Mouse (Mus musculus): Measurements from ENCODE around the gene Muc3. TPM values are rescaled to one million over a fixed set of nuclear protein-coding genes. Genes with fewer than 3 reads are reported as not detected.
"Not testable (repeated sequence)": the region's sequence is repeated elsewhere in the genome, so short reads cannot be mapped to it uniquely, and the experiment has no call there.

Muc3 gene
- not detected for total RNA-seq (2021)
- long read RNA-seq, result 0 reads

DNA sequence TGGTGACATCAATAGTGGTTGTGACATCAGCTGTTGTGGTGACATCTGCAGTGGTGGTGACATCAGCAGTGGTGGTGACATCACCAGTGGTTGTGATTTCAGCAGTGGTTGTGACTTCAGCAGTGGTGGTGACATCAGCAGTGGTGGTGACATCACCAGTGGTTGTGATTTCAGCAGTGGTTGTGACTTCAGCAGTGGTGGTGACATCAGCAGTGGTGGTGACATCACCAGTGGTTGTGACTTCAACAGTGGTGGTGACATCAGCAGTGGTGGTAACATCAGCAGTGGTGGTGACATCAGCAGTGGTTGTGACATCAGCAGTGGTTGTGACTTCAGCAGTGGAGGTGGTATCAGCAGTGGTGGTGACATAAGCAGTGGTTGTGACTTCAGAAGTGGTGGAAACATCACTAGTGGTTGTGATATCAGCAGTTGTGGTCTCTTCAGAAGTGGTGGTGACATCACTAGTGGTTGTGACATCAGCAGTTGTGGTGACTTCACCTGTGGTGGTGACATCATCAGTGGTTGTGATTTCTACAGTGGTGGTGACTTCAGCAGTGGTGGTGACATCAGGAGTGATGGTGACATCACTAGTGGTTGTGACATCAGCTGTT, at the start of gene Muc3:
TSS of gene Muc3 (minus strand) at position 51 of the 611 bp plus-strand sequence.
- DNase-seq (ENCODE audit: low spot score in 2 of 2), result not testable (repeated sequence)

DNA sequence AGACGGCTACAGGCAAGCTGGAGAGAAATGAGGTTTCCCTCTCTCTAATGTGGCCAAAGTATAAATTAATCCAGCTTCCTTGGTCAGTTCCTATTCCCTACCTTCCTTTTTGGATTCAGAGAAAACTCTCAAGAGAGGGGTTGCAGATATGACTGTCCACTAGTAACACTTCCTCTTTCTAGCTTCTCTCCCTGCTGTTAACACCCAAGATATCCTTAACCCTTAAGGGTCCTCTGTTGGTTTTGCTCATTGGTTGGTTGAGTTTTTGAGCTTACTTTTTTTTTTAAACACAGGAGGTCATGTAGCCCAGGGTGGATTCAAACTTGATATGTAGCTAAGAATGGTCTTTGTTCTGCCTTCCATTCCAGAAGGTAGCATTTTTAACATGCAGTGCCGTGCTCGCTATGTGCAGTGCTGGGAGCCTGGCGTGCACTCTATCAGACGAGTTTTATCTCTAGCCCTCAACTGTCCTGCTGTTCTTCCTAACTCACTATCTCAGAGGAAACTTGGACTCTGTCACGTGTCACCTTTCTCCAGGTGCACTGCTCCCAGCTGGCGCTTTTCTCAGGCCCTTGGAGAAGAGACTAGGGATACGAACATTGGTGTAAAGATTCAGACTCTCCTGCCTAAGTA, 45.5 kb upstream of the Muc3 start:
- DNase-seq (ENCODE audit: low spot score in 2 of 2), result no peak

DNA sequence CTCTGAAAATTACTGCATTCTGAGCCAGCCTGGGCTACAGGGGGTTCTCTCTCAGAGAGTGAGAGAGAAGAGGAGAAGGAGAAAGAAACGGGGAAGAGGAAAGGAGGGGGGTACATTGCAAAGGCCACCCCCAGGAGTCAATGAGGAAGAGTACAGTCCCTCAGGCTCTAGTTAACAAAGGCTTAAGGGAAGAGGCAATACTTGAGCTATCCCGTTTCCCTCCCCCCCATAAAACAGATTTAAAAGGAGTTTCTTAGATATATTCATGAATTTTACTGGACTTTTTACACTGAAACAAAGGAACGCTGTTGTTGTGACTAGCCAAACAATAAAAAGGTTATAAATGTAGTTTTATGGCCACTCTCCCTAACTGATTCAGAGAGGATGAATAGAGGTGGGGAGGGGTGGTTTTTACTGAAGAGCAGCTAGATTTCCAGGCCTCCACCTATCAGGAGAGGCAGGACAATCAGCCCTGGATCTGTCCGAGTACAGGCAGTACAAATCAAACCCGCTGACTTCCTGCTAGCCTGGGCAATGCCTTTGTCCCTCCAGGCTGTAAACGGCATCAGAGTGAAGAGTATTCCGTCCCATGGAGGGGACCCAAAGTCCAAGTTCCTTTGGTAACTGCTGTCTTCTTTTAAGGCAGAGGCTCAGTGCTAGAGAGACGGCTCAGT, 44.3 kb upstream of the Muc3 start:
- DNase-seq (ENCODE audit: low spot score in 2 of 2), result no peak

DNA sequence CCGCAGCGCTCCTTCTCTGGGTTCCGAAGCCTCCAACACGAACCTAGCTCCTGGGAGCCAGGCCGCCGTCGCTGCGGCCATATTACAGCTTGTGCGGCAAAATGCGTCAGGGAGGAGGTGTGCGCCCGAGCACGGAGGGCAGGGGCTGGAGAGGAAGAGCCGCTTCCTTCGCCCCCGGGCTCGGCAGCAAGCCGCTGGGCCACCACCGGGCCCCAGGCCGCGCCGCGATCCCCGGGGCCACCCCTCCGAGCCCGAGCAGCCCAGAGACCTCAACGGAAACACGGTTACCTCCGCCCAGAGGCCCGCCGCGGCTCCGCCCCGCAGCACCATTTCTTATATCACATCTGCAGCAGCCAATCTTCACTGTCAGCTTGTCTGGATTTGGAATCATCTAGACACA, 40.2 kb upstream of the Muc3 start:
- DNase-seq (ENCODE audit: low spot score in 2 of 2), result peak in 1 of 2 experiments; percentile 2

DNA sequence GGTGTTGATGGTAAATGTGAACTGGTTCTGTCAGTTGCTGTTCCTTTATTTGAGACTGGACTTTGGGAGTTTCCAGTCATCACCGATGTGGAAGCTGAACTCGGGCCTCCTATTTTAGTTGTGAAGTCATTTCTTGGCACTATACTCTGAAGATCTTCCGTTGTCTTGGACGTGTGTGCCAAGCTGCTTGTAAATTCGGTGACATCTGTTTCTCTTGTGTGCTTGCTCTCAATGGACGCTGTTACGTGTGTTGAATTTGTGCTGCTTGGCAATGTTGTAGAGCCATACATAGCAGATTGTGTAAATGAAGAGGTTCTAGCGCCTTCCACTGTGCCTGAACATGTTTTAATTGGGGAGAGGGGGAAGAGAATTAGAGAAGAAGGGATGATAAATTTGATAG, 36.2 kb upstream of the Muc3 start:
- peak in 1 of 2 experiments; percentile 26 for DNase-seq (ENCODE audit: low spot score in 2 of 2)

DNA sequence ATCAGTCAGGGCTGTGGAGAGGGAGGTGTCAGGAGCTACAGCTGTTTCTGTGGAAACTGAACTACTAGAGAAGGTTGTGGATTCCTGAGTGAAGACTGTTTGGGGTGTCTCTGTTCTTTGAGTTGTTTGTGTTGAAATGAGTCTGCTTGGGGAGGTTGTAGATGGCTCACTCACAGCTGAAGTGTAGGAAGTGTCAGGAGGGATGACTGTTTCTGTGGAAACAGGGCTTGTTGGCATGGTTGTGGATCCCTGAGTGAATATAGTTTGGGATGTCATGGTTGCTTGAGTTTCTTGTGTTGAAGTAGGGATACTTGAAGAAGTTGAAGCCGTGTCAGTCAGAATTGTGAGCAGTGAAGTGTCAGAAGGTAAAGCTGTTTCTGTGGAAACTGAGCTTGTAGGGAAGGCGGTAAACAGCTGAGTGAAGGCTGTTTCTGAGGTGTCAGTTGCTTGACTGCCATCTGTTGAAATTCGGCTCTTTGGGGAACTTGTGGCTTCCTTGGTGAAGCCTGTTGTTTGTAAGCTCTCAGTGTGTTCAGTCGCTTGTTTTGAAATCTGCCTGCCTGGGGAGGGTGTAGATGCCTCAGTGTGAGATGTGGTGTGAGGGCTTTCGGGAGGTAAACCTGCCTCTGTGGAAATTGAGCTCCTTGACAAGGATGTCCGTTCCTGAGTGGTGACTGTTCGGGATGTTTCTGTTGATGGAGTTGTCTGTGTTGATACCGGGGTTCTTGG, 30.7 kb upstream of the Muc3 start:
- peak in 1 of 2 experiments; percentile 41 for DNase-seq (ENCODE audit: low spot score in 2 of 2)

DNA sequence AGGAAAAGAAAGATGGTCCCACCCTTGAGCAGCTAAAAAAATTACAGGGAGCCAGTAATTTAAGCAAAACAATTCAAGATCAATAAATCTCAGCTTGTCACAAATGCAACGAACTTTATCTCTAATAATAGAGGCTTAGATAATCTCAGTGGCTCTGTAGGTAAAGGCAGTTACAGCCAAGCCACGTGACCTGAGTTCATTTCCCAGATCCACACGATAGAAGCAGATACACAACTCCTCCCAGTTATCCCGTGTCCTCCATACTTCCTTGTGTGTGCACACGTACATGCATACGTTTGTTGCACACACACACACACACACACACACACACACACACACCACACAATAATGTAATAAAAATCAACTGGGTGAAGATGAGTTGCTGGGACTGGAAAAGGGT, 24.8 kb upstream of the Muc3 start:
- DNase-seq (ENCODE audit: low spot score in 2 of 2), result no peak

DNA sequence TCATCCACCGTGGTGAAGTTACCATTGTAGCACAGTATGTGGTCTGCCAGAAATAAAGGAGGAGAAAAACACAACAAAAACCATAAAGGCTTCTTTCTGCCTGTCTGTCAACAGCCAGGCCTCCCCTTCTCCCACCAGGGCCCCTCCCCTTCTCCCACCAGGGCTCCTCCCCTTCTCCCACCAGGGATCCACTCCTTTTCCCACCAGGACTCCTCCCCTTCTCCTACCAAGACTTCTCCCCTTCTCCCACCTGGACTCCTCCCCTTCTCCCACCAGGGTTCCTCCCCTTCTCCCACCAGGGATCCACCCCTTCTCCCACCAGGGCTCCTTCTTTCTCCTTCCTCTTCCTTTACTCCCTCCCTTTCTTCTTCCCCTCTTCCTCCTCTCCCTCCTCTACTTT, 23.5 kb upstream of the Muc3 start:
- no peak for DNase-seq (ENCODE audit: low spot score in 2 of 2)

DNA sequence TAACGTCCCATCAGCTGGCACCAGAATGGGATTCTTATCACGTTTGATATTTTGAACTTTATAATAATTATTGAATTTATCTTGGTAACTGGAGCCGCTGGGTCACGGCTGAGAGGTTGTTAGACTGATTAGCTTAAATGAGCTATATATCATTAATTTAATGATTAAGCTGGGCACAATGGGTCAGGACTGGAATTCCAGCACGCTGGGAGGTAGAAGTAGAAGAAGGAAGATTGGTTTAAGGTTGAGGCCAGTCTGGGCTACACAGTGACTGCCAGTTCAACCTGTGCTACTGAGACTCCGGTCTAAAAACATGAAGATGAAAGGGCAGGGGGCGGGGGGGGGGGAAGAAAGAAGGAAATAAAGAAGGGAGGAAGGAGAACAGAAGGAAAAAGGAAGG, 22.4 kb upstream of the Muc3 start:
- DNase-seq (ENCODE audit: low spot score in 2 of 2), result no peak

DNA sequence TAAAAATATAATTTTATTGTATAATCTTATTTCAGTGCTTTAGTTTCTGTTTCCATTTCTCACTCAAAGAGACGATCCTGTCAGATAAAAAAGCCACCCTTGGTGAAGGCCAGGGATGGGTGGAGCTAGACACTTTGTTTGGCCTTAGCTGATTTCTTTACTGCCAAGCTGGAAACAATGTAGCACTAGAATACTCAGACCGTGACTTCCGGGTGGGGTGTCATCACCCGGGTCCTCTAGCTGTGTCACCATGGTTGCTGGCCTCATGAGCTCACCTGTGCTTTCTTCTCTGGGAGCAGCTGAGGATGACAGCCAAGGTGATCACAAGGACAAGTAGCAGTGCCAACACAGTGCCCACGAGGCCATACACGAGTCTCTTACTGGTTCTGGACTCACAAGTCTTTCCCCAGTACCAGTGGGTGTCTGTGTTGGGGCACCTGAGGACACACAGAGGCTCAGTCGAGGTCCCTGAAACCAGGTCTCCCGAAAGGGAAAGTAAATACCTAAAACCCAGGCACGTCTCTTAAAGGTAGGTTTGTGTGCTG, 21.8 kb upstream of the Muc3 start:
- DNase-seq (ENCODE audit: low spot score in 2 of 2), result no peak

DNA sequence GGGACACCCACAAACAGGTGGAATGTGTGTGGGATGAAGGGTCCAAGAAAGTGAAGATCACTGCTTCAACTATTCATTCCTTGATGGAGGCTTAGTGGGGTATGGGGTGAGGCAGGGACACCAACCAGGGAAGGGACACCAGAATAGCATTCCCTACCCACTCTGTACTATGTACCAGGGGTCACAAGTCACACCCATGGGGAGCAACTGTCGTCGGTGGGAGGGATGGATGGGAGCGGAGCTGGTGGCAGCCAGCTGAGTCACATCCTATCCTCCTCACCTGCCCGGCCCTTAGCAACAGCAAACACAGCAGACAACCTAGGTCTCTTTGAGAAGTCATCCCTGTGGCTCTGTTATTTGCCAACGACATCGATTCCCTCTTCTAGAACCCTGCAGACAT, 18.4 kb upstream of the Muc3 start:
- no peak for DNase-seq (ENCODE audit: low spot score in 2 of 2)

DNA sequence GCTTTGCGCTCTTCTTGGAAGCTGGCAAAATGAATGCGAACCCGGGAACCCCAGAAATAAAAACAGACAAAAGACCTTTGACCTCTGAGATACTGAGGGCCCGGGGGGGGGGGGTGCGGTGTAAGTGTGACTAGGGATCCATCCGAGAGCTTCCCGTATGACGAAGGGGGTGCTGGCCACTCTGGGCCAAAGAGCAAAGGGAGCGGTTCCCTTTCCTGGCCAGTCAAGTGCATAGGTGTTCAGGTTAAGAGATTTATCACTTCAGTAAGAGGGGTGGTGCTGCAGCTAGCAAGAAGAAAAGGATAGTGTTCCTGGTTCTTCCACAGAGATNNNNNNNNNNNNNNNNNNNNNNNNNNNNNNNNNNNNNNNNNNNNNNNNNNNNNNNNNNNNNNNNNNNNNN, 16.9 kb upstream of the Muc3 start:
- DNase-seq (ENCODE audit: low spot score in 2 of 2), result no peak

DNA sequence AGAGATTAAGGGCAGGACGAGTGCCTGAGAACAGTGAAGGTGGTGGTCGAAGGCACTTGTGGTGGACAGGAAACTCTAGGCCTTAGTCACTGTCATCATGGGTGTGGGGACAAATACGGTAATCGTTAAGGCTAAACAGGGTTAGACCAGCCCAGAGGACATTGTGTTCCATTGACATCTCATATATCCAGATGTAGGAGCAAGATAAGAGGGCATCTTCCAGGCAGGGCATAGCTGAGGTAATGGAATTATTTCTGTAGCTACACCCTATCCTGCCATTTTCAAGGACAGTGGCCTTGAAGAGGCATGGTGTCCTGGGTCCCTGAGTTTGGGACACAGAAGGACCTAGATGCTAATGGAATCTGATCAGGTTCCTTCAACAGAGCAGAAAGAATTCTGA, 12.7 kb upstream of the Muc3 start:
- DNase-seq (ENCODE audit: low spot score in 2 of 2), result no peak

DNA sequence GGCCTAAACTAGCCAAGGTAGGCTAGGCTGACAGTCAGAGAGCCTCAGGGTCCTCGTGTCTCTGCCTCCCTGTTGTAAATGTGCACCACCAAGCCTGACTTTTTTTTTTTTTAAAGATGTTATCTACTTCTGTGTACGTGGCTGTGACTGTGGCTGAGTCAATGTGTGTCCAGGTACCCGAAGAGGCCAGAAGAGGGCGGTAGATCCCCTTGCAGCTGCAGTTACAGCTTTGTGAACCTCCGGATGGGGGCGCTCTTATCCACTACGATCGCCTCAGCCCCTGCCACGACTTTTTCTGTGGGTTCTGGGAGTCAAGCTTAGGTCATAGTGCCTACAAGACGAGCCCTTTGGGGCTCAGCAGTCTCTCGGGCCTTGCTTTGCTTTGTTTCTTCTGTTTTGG, 10.3 kb upstream of the Muc3 start:
- peak; percentile 9 to 51 for DNase-seq (ENCODE audit: low spot score in 2 of 2)

DNA sequence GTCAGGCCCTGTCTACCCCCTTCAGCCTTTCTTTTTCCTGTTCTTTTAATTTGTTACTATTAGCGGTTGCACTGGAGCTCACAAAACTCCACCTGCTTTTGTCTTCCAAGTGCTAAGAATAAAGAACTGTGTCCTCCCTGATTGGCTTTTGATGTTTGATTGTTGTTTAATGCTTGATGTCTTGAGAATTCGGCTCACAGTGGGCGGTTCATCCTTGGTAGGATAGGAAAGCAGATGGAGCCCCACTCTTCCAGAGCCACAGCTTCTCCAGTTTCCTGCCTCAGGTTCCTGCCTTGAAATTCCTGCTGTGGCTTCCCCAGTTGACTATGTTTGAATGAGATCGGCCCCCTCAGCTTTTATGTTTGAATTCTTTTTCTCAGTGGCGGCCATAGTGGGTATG, 4.2 kb upstream of the Muc3 start:
- DNase-seq (ENCODE audit: low spot score in 2 of 2), result no peak

DNA sequence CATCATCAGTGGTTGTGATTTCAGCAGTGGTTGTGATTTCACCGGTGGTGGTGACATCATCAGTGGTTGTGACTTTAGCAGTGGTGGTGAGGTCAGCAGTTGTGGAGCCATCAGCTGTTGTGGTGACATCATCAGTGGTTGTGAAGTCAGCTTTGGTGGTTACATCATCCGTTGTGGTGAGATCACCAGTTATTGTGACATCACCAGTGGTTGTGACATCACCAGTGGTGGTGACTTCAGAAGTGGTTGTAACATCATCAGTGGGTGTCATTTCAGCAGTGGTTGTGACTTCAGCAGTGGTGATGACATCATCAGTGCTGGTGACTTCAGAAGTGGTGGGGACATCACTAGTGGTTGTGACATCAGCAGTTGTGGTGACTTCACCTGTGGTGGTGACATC, 3.5 kb upstream of the Muc3 start:
- DNase-seq (ENCODE audit: low spot score in 2 of 2), result no peak

DNA sequence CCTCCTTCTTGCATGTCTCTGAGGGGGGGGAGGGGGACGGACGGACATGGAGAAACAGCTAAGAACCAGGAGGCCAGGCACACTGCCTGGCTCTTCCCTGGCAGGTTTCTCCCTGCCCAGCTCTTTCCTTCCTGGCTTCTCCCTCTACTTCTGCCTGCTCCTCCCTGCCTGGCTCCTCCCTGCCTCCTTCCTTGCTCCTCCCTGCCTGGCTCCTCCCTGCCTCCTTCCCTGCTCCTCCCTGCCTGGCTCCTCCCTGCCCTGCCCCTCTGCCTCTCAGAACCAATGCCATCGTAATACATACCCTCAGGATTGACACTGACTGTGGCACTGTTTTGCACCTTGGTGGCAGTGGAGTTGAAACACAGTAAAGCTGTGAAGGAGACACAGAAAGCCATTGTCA, 8.3 kb downstream of the Muc3 start:
- DNase-seq (ENCODE audit: low spot score in 2 of 2), result no peak

DNA sequence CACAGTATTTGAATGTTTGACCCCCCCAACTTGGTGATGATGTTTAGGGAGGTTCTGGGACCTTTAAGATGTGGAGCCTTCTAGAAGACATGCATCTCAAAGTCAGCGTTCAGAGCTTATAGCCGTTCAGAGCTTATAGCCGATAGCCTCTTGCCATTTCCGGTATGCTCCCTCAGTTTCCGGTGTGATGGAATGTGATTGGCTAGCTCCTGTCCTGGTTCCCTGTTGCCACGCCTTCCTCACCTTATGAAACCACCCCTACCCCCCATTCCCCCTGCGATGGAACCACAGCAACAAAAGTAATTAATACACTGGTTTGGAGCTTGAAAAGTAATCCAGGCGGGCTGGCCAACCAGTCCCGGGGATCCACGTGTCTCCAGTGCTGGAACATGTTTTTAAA, 10.1 kb downstream of the Muc3 start:
- DNase-seq (ENCODE audit: low spot score in 2 of 2), result no peak

DNA sequence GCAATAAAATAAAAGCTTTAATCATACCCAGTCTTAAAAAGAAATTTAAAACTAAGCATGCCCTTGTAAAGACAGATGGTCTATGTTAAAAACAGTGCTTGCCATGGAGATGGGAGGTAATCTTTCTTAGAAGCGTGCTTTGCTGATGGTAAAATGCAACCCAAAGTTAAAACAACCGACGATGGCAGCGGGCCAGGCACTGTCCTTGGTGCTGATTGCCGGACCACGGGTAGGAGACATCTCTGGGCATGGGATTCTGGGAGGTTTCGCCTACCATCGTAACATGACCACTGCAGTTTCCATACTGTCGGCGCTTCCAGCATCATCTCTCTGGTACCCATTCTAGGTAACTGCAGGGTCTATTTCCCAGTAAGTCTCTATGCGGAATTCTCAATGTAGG, 14.2 kb downstream of the Muc3 start:
- no peak for DNase-seq (ENCODE audit: low spot score in 2 of 2)

DNA sequence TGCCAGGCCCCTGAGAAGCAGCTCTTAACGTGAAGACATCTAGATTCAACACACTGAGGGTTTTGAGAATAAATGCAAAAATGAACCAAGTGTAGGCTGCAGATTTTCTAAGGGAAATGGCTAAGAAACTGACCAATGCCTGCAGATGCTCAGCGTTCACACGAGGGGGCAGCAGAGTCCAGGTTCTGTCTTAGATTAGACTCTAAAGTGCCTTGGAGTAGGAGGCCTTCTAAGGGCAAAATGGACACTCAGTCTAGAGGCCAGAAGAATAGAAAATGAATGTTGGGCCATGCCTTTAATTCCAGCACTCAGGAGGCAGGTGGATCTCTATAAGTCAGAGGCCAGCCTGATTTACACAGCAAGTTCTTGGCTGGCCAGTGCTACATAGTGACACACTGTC, 17.6 kb downstream of the Muc3 start:
- peak in 1 of 2 experiments; percentile 53 for DNase-seq (ENCODE audit: low spot score in 2 of 2)

DNA sequence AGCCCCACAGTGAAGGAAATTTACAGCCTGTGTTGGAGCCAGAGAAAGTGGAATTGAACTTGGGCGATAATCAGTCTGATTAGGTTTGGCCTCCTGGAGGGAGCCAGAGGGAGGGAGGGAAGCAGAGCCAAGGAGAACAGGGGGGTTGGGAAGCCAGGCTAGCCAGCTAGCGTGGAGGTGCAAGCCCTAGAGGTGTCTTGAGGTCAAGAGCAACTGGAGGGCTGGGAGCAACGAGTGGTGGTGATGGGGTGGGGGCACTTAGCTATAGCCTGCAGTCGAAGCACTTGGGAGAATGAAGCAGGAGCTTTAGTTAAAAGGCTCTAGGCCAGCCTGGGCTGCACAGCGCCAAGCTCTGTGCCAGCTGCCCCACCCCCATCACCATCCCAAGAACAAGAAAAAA, 19.8 kb downstream of the Muc3 start:
- no peak for DNase-seq (ENCODE audit: low spot score in 2 of 2)

DNA sequence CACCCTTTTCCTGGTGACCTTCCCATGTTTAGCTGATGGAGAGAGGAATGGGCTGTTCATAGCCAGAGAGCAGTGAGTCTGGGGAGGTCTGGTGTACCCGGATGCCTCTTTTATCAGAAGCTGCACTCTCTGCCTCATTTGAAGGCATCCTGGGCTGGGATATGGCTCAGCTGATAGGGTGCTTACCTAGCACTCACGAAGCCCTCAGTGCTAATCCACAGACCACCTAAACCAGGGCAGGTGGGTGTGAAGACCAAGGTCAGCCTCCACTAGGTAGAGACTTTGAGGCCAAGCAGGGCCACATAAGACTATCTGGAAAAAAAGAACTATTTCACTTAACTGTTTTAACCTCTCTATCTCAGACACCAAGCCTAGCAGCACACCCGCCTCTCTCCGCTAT, 25.6 kb downstream of the Muc3 start:
- no peak for DNase-seq (ENCODE audit: low spot score in 2 of 2)
